Mouse (Mus musculus) lung, postnatal 0 days (tissue): ENCODE data around the gene Rnf222.

Experiments used
- CTCF ChIP-seq: IDR thresholded peaks from 2 replicates; pipeline ENCODE4 v1.5.1; 2016; ENCODE audit warnings: antibody characterized with exemption, mild to moderate bottlenecking
- EP300 ChIP-seq: IDR thresholded peaks from 2 replicates; pipeline ENCODE4 v1.6.1; 2016; ENCODE audit warnings: antibody characterized with exemption, mild to moderate bottlenecking, control low read depth

GRCm38 (mm10) chr11:68888653-68889052 is 300 bp downstream of the Rnf222 start:
- TF ChIP-seq EP300 (no peak), CTCF (no peak)
